Mouse (Mus musculus) right cerebral cortex, postnatal 36 days (tissue): ENCODE measurements around the gene Slc11a1.
"Not testable (repeated sequence)": the region's sequence is repeated elsewhere in the genome, so short reads cannot be mapped to it uniquely, and the experiment has no call there.

ENCODE experiments used
- DNase-seq, 2 experiments: peaks; one replicate each; pipeline ENCODE4 v3.0.0; 2022; ENCODE audit warnings: low spot score in 2 of 2, mixed read lengths in 1 of 2

Slc11a1 gene

GRCm38 (mm10) chr1:74387386-74387988 is 12.5 kb downstream of the Slc11a1 start:
- DNase-seq, result no peak

GRCm38 (mm10) chr1:74388398-74388920 is 13.5 kb downstream of the Slc11a1 start:
- DNase-seq, result no peak

DNA sequence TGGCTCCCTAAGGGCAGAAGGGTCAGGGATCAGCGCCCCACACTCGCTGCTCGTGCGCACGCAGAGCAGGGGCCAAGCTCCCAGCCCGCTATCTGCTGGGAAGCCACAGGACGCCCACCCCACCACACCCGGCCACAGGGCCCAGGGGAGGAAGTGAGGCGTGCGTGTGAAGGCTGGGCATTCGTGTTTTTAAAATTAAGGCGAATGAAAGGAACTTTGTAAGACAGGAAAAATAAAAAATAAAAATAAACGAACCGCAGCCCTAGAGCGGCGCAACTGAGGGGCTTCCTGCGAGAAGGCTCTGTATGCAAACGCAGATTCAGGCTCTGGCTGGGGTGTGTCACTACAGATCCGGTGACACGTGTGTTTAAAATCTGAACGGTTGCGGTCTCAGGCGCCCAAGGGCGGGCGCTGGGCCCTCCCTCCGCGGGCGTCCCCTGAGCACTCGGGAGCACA is 14.9 kb downstream of the Slc11a1 start:
- DNase-seq, result no peak

DNA sequence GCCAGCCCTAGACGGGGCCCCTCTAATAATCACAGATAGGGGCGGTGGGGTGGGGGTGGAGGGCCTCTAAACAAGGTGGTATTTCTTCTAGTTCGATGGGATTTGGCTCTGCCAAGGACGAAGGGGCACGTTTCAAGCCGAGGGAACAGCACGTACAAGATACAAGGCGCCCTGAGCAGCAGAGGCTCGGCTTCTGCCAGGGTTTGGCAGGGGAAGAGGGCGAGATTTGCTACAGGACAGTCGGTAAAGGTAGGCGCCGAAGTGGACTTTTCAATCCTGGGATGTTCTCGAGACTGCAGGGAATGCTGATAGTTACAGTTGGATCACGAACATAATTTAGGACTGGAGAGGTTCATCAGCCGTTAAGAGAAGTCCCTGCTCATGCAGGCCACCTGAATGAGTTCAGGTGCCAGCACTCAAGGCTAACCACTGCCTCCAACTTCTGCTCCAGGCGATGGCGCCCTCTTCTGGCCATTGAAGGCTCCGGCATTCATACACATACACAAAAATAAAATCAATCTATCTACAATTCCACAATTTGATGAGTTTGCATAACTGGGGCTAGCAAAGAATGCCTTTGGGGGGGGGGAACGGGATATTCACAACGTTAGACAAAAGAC is 15.4 kb downstream of the Slc11a1 start:
- no peak for DNase-seq

- peak; percentile 91 to 93 for DNase-seq
Measured at GRCm38 (mm10) chr1:74390924-74391748, 16.1 kb downstream of the Slc11a1 start, which contains the start of gene Ctdsp1. Gene Ctdsp1 (plus strand): TSS chr1:74391509.

- DNase-seq, result peak in 1 of 2 experiments; percentile 32
Measured at GRCm38 (mm10) chr1:74391844-74392441, 16.9 kb downstream of the Slc11a1 start.

DNA sequence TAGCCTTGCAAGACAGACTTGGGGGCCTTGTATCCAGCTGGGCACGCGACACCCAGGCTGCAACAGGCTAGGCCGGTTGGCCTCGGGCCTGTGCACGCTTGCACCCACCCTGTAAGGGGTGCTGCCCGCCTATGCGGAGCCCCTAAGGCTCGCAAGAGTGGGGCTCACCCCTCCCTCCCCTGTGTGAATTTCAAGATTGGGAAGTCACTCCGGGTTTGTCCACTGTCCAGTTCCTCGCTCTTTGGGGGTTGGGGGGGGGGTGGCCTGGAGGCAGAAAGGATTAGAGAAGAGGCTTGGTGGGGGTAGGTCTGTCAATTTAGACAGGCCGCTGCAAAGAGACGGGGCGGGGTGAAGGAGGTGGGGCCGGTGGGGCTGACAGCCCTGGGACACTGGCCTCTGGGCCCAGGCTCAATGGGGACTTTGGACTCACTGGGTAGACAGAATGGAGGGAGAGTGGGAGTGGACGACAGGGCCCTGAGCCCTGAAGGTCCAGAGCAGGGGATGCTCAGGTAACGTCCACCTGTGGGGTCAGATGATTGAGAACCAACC is 17.5 kb downstream of the Slc11a1 start:
- DNase-seq, result no peak

- DNase-seq, result no peak
Measured at GRCm38 (mm10) chr1:74393010-74393409, 18.0 kb downstream of the Slc11a1 start.

GRCm38 (mm10) chr1:74393697-74394096 is 18.7 kb downstream of the Slc11a1 start:
- no peak for DNase-seq

DNA sequence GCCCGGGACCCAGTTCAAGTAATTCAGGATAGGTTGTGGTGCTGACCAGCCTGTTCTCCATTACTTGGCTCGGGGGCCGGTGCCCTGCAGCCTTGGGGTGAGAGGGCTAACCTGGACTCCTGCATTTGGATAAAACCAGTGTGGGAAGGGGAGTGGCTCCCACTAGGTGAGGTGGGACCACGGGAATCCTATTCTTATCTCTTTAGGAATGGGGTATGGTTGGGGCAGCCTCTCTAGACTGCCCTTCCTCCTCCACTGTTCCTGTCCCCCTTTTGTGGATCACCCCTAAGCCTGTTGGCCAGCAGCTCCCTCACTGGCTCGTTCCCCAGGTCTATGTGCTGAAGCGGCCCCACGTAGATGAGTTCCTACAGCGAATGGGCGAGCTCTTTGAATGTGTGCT is 19.3 kb downstream of the Slc11a1 start:
- DNase-seq, result no peak

DNA sequence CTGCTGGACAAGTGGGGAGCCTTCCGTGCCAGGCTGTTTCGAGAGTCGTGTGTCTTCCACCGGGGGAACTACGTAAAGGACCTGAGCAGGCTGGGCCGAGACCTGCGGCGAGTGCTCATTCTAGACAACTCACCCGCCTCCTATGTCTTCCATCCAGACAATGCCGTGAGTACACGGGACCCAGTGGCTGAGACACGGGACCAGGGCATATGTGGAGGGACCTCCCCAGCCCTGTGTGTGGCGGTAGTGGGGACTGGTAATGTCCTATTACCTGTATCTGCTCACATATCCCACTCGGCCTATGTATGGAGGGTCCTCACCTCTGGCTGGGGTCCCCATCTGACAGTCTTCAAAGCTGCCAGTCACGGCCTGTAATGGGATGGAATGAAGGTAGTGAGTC is 19.9 kb downstream of the Slc11a1 start:
- no peak for DNase-seq

DNA sequence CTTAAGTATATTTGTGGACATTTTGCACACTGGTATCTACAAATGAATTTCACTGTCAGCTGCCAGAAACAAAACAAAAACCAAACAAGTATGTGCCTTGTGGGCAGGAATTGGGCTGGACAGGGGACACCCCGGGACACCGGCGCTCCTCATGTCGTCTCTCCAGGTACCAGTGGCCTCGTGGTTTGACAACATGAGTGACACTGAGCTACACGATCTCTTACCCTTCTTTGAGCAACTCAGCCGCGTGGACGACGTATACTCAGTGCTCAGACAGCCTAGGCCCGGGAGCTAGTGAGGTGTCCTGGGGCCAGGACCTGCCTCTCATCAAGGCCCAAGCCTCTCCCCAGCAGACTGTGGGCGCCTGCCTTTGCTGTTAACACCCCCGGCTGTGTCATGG is 20.3 kb downstream of the Slc11a1 start:
- DNase-seq, result no peak

DNA sequence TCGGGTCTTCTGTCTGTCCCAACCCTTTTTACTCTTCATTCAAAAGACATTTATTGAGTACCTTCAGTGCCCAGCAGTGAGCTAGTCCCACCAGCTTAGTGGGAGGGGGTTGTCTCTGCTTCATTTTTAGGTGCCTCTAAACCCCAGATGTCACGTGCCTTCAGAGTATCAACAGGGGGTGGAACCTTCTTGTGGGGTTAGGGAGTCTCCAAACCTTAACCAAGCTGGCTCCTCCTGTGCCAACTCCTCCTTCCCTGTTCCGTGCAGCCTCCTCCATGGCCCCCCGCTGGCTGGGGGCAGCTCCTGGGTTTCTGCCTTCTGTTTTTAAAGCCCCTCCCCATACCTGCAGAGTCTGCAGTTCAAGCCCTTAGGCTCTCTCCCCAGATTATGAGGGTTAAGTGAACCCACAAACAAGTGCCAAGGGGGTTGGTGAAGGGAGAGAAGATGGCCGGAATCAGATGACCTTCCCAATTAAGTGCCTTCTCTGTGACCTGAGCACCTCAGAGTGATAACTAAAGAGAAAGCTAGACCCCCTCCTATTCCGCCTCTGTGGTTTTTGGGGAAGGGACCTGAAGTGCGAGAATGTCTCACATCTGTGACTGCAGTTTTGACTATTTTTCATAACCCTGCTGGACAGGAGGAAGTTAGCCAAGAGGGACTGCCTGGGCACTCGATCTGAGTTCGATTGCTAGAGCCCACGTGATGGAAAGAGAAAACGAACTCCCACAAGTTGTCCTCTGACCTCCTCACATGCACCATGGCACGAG is 21.6 kb downstream of the Slc11a1 start:
- not testable (repeated sequence) for DNase-seq

GRCm38 (mm10) chr1:74397268-74397918 is 22.4 kb downstream of the Slc11a1 start:
- peak; percentile 84 to 86 for DNase-seq

DNA sequence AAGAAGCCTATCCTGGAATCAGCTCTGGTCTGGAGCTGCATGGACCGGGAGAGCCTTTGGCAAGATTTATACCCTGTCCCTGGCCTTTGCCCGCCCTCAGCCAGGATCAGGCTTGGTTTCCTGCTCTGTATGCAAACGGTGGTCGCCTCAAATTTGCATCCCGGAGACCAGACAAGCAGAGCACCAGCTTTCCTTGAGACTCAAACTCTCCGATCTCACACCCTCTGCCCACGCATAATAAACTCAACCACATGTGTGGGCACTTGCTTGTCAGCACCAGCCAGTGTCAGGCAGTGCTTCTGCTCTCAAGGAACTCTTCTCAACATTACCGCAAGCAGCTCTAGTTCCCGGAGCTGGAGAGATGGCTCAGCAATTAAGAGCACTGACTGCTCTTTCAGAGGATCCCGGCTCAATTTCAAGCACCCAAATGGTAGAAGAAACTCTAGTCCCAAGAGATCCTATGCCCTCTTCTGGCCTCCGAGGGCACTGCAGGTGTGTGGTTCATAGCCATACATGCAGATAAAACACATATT is 23.0 kb downstream of the Slc11a1 start:
- peak; percentile 36 to 69 for DNase-seq

GRCm38 (mm10) chr1:74400531-74400930 is 25.5 kb downstream of the Slc11a1 start:
- no peak for DNase-seq

- DNase-seq, result no peak
Measured at GRCm38 (mm10) chr1:74401015-74401702, 26.2 kb downstream of the Slc11a1 start.

- DNase-seq, result no peak
Measured at GRCm38 (mm10) chr1:74404206-74404605, 29.2 kb downstream of the Slc11a1 start.
